Mouse (Mus musculus): ENCODE data around the gene Slc6a13.

DNA sequence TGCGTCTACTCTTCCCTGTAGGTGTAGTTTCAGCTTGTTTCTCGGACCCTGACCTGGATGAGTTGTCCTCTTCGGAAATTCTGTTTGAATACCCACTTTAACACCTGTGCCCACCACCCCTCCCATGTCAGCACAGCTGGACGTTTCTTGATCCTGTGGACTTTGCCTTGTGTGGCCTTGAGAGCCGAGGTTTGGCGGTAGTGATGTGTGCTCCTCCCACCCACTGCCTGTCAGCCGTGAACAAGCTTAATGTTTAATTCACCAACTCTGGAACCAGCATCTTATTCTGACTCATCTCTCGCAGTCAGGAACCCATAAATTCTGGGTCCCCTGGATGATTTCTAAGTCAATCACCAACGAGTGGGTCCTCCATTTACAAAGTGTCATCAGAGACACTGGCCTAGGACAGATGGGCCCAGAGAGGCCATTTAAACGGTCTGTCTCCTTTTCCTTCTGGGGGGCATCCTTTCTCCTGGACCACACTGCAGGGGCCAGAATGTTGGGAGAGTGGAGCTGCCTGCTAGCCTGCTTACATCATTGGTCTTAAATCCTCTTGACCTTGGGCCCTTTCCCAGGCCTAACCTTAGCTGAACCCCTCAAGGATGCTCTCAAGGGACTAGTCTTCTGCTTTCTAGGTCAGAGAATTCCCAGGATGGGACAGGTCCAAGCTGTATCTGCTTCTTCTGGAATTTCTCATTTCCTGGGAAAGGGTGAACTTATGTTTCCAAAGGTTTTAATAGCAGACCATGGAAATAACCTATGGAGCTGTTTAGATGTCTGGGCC lies 71.4 kb downstream of the Slc6a13 start:
- TF ChIP-seq POLR2A (IDR thresholded peaks at IDR 0.05; ENCODE audit: control insufficient read depth, extremely low read depth, insufficient read depth, low read length, poor library complexity) (no peak), CTCF (IDR thresholded peaks at IDR 0.05; ENCODE audit: borderline replicate concordance, control insufficient read depth, extremely low read depth, insufficient read depth, low read length, poor library complexity) (no peak)

Measured in thymus, adult 2 months (tissue).